Mouse (Mus musculus): ENCODE measurements around the gene Adcy1.

The Adcy1 gene

DNA sequence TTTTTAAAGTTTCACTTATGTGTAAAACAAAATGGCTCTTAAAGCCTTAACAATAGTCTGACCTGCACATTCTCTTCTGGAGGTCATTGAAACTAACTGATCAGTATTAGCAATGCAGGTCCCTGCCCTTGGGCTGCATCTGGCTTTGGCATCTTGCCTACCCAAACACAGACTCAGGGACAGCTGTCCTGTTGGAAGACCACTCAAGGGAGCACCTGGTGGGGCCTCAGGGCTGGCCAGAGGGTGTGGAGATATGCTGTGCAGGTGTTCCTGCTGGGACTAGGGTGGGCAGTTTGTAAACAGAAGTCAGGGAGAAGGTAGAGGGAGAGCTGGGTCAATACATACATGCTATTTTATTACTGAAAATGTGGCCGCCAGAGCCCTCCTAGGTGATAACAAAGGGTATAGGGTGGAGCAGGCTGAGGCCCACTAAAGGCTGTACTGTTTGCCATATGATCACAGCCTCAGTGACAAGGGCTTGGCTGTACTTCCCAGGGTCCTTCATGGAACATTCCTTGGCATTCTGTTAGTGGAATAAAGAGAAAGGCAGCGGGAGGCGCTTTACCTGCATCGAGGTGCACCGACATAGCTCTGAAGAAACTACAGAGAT, 73.1 kb downstream of the Adcy1 start:
- DNase-seq, result no peak

- no peak for DNase-seq
Measured at GRCm38 (mm10) chr11:7138370-7138769, 75.1 kb downstream of the Adcy1 start.

DNA sequence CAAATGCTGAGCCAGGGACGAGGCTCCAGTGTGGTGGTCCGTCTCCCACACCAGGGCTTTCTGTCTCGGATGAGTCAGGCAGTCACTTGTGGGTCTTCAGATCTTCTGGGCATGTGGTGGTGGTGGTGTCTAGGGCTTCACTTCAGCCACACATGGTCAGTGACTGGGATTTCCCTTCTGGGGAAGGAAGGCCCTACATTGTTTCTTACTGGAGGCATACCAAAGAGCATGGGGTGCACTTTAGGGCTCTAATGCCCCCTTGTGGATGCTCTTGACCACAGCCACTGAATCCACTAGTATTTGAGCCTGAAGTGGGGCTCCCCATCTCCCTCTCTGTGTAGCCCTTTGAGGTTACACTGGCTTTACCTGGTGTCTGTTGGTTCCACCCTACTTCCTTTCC, 77.2 kb downstream of the Adcy1 start:
- peak; percentile 69 to 72 for DNase-seq

- no peak for DNase-seq
Measured at GRCm38 (mm10) chr11:7142725-7143124, 79.4 kb downstream of the Adcy1 start.

DNA sequence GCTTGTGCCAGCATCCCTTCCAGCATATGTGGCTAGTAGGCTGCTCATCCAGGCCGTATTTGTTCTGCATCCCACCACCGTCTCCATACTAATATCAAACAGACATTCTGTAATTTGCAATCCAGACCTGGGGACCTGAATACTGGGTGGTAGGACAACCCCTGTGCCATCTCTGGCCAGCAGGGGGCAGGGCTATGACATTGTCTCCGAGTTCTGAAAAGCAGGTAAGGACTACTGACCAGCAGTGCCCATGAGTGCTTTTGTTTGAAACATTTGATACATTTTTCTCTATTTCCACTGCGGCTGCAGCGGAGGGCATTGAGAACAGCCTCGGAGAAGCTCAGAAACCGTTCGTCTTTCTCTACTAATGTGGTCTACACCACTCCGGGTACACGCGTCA, 81.1 kb downstream of the Adcy1 start:
- DNase-seq, result peak; percentile 54 to 63

DNA sequence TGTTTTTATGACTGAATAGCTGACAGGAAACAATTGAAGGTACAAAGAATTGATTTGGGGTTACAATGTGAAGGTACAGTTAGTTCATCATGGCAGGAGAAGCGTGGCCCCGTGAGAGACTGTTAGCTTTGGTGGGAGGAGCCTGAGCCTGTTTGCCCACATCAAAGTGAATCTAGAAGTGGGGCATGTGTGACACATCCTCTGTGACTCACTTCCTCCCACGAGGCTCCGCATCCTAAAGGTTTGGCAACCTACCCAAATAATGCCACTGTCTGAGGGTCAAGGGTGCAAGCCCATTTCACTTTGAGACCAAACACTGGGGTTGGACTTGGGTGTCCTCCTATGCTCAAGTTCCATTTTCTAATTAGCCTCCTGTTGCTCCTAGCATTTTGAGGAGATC, 81.9 kb downstream of the Adcy1 start:
- no peak for DNase-seq

DNA sequence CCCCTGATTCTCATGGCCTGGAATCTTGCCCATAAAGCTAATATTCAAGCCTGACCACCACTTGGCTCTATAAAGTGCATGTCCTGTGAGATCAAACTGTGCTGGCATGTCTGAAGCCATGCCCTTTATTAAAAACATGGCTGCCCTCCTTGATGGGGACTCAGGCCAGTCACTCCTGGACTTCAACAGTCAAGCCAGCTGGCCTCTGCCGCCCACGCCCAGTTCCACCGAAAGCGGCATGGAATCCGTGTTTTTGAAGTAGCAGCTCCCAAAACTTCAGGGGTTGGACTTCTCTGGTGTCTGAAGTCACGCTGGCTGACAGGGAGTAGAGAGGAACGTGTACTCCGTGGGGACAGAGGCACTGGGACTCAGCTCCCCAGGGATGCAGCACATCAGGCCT, 84.2 kb downstream of the Adcy1 start:
- peak; percentile 47 to 52 for DNase-seq

GRCm38 (mm10) chr11:7147945-7148344, 84.7 kb downstream of the Adcy1 start:
- no peak for DNase-seq

DNA sequence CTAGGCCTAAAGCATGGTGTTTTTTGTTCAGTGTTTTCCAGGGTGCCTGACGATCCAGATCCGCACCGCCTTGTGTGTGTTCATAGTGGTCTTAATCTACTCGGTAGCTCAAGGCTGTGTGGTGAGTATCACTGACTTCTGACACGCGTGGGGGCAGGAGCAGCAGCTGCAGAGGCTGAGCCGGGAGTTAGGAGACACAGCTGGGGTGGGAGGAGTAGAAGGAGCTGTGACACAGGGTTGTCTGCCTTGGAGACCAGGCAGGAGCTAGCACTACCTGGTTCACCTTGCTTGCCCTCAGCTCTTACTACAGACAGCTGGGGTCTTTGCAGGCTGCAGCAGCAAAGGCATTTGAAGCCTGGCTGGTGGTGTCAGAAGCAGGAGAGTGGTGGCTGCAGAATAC, 86.2 kb downstream of the Adcy1 start:
- DNase-seq, result no peak

DNA sequence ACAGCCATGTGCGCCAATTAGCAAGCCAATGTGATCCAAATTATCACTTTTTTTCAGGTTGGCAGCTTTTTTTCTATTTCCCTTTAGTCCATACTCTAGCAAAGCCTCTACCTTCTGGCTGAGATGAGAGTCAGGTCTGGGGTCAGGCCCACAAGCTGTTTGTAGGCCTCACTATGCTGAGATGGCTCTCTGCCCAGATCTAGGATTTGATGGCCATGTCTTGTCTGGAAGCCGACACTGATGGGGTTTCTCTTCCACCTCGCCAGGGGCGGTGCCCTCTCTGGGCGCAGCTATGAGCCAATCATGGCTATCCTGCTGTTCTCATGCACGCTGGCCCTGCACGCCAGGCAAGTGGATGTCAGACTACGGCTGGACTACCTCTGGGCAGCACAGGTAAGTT, 87.2 kb downstream of the Adcy1 start:
- DNase-seq, result peak; percentile 68 to 72

DNA sequence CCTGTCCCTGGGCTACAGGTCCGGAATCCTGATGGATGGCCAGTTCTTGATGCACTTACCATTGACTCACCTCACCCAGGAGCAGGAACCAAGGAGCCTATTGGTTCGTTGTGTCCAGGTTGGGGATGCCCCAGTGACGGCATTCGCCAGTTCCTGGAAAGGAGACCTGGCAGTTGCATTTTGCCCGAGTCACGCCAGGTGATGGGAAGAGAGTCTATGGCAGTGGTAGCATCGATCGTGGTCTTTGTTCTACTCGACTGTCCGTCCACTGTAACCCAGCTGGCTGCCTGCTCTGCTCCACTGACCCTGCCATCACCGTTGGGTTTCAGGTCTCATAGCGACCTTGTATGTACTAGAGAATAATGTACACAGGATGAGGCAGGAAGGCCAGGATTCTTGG, 89.1 kb downstream of the Adcy1 start:
- no peak for DNase-seq

DNA sequence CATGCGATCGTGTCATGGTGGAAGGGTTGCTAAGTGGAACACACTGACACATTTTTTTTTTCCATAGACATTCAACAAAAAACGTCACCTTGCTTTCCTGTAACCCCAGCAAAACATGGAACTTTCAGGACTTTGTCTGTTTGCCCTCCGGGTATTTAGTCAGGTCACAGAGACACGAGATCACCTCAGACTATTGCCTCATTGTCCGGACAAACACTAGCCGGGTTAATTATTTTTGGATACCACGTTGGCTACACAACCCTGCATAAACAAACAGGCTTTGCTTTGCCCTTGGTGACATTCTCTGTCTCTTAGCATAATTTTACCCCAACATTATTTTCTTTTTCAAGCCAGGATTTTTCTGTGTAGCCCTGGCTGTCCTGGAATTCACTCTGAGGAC, 89.8 kb downstream of the Adcy1 start:
- no peak for DNase-seq

DNA sequence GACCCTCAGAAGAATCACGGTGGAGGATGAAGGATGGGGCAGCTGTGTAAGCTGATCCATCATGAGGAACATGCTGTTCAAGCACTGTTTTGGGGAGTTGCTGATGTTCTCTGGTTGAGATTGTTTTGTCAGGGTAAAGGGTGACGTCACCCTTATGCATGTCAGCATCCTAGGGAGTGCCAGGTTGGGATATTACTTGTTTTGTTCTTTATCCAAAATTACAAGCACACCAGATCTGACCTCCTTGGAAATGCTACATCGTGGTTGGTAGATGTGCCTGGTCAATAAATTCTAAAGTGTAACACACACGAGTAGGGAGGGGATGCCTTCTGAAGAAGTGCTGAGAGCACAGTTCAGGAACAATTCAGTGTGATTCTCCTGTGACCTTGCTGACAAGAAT, 93.1 kb downstream of the Adcy1 start:
- DNase-seq, result no peak

DNA sequence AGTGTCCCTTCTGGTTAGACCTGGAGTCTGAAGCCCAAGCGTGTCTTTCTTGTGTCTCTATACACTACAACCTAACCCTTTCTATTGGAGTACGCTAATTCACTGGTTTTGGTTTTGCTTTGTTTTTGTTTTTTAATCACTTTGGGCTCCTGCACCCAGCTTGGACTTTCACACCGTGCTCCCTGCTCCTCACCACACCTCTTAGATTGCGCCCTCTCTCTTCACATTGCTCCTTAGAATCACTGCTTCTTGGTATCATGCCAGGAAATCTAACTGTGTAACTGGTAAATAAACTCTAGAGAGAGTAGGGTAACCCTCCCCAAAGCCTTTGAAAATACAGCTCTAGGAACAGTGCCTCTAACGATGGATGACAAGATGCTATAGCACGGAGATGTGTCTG, 94.9 kb downstream of the Adcy1 start:
- DNase-seq, result no peak

DNA sequence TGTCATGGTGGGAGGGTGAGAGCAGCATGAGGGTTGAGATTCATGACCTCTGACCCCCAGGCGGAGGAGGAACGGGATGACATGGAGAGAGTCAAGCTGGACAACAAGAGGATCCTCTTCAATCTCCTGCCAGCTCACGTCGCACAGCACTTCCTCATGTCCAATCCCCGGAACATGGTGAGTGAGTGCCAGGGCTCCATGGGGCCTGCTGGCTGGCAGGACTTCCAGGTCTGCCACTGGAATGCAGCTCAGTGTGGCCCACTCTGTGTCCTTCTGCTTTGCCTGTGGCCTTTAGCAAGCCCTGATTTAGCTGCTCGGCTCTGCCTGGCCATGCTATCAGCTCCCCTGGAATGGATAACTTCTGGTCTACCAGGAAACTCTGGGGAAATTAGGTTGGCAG, 96.9 kb downstream of the Adcy1 start:
- peak; percentile 59 to 72 for DNase-seq

- no peak for DNase-seq
Measured at GRCm38 (mm10) chr11:7160637-7161101, 97.4 kb downstream of the Adcy1 start.

- peak; percentile 56 to 63 for DNase-seq
Measured at GRCm38 (mm10) chr11:7161502-7162174, 98.3 kb downstream of the Adcy1 start.

DNA sequence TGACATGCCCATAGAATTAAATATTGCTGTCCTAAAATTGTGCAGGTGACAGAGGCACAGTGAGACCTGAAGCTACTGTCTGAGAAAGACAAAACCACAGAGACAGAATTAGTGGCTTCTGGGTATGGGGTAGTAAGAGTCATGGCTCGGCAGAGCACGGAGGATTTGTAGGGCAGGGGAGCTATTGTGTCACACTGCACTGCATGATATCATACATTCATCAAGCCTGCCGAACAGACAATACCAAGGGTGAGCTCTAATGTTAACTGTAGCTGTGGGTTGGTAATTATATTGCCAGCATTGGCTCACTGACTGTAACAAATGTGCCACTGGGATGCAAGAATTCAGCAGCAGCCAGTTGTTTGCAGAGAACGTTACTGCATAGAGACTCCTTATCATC, 101.1 kb downstream of the Adcy1 start:
- DNase-seq, result no peak

GRCm38 (mm10) chr11:7169645-7170044, 106.4 kb downstream of the Adcy1 start:
- peak; percentile 55 to 58 for DNase-seq

DNA sequence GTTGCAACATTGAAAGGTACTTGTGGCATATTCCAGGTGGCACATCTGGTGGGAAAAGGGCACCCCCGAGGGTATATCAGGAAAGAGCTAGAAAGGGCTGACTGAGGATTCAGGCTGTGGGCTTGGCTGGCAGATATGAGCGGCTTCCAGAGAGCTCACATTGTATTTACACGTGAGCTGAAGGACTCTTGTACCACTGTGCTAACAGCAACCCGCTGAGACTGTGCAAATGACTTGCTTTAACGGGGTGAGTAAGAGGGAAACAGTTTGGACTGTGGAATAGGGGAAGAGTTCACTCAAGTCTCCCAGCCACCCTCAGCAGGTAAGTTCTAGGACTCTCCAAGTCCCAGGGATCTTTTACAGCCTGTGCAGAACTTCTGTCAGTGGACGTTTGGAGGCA, 110.4 kb downstream of the Adcy1 start:
- DNase-seq, result no peak

DNA sequence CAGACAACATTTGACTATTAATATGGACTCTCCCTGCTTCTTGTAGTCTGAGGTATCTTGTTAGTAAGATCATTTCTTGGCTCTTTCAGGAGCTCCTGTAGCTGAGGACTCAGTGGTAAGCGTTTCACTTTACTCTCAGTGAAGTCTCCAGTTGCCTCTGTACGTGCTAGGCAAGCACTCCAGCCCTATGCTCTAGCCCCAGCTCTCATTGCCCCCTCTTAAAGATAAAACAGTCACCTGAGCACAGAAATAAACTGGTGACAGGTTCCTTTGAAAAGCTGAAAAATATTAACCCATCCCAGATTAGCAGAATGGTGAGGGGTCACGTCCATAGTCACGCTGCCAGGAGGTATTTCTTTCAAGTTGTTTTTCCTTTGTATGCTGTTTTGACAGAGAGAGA, 115.4 kb downstream of the Adcy1 start:
- DNase-seq, result no peak

- DNase-seq, result no peak
Measured at GRCm38 (mm10) chr11:7179276-7179675, 116.0 kb downstream of the Adcy1 start.

DNA sequence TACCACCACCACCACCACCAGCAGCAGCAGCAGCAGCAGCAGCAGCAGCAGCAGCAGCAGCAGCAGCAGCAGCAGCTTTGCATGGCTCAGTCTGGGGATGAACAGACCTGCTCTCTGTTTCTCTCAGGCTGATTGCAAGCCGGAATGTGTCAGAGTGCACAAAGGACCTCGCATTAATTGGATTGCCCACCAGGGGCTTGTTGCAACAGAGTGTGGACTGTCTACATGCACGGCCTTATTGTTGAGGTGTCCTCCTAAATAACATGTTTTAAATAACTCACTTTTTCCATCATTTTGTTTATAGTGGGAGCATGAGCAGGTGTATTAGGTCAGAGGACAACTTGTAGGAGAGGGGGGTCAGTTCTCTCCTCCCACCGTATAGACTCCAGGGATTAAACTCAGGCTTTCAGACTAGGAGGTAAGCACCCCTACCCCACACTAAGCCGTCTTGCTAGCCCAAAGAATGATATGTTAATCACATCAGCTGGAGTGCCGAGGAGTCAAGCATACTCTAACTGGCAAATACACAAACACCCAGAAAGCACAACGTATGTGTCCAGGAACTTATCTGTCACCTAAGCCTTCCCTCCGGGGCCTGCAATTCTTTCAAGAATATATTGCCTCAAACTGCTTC, 119.2 kb downstream of the Adcy1 start:
- DNase-seq, result no peak

DNA sequence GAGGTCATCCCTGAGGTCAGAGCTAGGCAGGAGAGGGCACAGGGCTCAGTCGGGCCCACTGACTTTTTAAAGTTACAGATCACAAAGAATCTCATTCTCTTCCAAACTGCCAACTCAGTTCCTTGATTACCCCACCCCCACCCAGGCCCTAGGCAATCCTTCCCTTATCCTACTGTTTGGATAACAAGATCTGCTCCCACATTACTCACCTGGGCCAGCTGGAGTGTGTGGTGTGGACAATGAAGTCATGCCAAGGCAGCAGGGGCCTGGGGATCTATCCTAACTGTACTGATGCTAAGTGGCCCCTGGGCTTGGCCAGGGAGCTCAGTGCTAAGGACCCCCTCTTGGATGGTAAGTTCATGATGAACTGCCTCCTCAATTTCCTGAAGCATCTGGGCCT, 121.1 kb downstream of the Adcy1 start:
- no peak for DNase-seq
